12 mouse cellular contexts compared by ENCODE assay signal in the genomic region with DNA sequence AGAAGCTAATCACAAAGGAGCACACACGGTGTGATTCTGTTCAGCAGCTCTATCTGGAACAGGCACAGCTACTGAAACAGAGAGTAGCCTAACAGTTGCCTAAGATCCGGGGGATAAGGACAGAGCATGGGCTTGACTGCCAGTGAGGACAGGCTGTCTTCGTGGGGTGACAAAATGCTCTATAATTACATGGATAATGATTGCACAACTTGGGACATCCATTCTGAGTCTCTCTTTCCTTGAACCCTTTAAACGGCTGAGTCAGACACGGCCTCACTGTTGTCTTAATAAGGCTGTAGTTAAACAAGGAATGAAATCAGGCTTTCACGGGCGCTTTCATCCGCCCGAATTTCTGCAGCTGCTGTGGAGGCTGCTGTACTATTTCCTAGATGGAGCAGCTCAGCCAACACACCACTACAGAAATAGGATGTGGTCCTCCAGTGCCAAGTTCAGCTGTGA. TPM values are rescaled to one million over a fixed set of nuclear protein-coding genes. Genes with fewer than 3 reads are reported as not detected.
DNase-seq lines count a peak whose midpoint lies in the region; ATAC-seq and TF ChIP-seq lines count a peak whose summit lies in the region.
"Had no signal": no experiment of that assay in that cellular context is flagged by ENCODE, and none has a peak within 500 bp of the region (broad histone marks: within the 10 kb centered on the region; RNA-seq: fewer than 3 reads in every experiment).

No protein-coding gene starts in this region.

- peak overlapping the region; percentile 95 for H3K27ac ChIP-seq in MEL (ENCODE audit: control insufficient read depth, low read depth, low read length)
- no peak overlapping the region for H3K27ac ChIP-seq in midbrain, postnatal 0 days (ENCODE audit: low read depth, low read length)
- H3K27ac ChIP-seq in midbrain, embryonic 11.5 days (ENCODE audit: low read depth, low read length) = no peak overlapping the region
- H3K27ac ChIP-seq: embryonic facial prominence, embryonic 13.5 days; heart, embryonic 13.5 days had no signal

- peak; percentile 67 for ATAC-seq in megakaryocyte progenitor cell, adult 5-6 weeks (replicated peaks; ENCODE audit: poor library complexity)
- no peak for ATAC-seq in midbrain, postnatal 0 days (ENCODE audit: low FRiP score)
- no peak for ATAC-seq in midbrain, embryonic 11.5 days (ENCODE audit: low FRiP score)

- intact Hi-C loops in gastrocnemius, postnatal 14 days (cut with DNase I; ENCODE audit: low total_unique reads) = no loop called here

- H3K9ac ChIP-seq in MEL (ENCODE audit: control insufficient read depth, low read depth, low read length, poor library complexity, severe bottlenecking) = peak overlapping the region; percentile 52
- no peak overlapping the region for H3K9ac ChIP-seq in midbrain, postnatal 0 days (replicated peaks; ENCODE audit: low read length, poor library complexity, severe bottlenecking)
- H3K9ac ChIP-seq in midbrain, embryonic 11.5 days (ENCODE audit: low read length) = no peak overlapping the region
- H3K9ac ChIP-seq: embryonic facial prominence, embryonic 13.5 days; heart, embryonic 13.5 days had no signal

- TF ChIP-seq POLR2A in MEL (IDR thresholded peaks at IDR 0.05; ENCODE audit: control insufficient read depth in 1 of 2, insufficient read depth in 1 of 2, low read depth in 1 of 2, low read length in 2 of 2, poor library complexity in 1 of 2) = peak in 1 of 2 experiments; percentile 35; a peak in 1 of 4 replicates

- no peaks in the 10 kb centered on the region for H3K79me2 ChIP-seq in MEL (ENCODE audit: control insufficient read depth, insufficient read depth, low read length, poor library complexity)

- no peaks in the 10 kb centered on the region for H3K27me3 ChIP-seq in MEL (ENCODE audit: control insufficient read depth in 1 of 2, insufficient read depth in 2 of 2, low read length in 2 of 2)
- no peaks in the 10 kb centered on the region for H3K27me3 ChIP-seq in midbrain, postnatal 0 days (ENCODE audit: insufficient read depth, low read length)
- no peaks in the 10 kb centered on the region for H3K27me3 ChIP-seq in midbrain, embryonic 11.5 days (ENCODE audit: control insufficient read depth, insufficient read depth, low read length)
- H3K27me3 ChIP-seq: embryonic facial prominence, embryonic 13.5 days; heart, embryonic 13.5 days had no signal

- peak; percentile 16 for DNase-seq in gastrocnemius, postnatal 14 days
- no peak for DNase-seq in gastrocnemius, postnatal 10 days
- DNase-seq in MEL (ENCODE audit: low read depth, low spot score) = peak; percentile 92
- DNase-seq in frontal cortex, adult 2 months (ENCODE audit: extremely low spot score in 1 of 2, low spot score in 1 of 2) = peak; percentile 36 to 72
- no peak for DNase-seq in cerebellum, adult 11-12 months
- no peak for DNase-seq in midbrain, postnatal 0 days (ENCODE audit: low spot score)
- no peak for DNase-seq in midbrain, embryonic 11.5 days (ENCODE audit: low spot score, missing footprints)
- DNase-seq: kidney, adult 2 months; lung, adult 2 months had no signal

- TF ChIP-seq EP300 in MEL (IDR thresholded peaks at IDR 0.05; ENCODE audit: low read depth in 1 of 2, low read length in 2 of 2) = peak; percentile 97 to 99

- H3K4me1 ChIP-seq in MEL (ENCODE audit: control insufficient read depth in 1 of 2, insufficient read depth in 2 of 2, low read length in 2 of 2) = peaks cover 42 to 44% of the 10 kb centered on the region in 2 experiments
- no peaks in the 10 kb centered on the region for H3K4me1 ChIP-seq in midbrain, postnatal 0 days (ENCODE audit: insufficient read depth, low read length)
- H3K4me1 ChIP-seq in midbrain, embryonic 11.5 days (ENCODE audit: control insufficient read depth, insufficient read depth, low read length) = no peaks in the 10 kb centered on the region

- peak overlapping the region; percentile 5 to 13; a peak in 3 of 4 replicates for H3K4me3 ChIP-seq in MEL (ENCODE audit: control insufficient read depth in 1 of 2, insufficient read depth in 1 of 2, low read depth in 2 of 2, low read length in 2 of 2)
- no peak overlapping the region for H3K4me3 ChIP-seq in midbrain, postnatal 0 days (ENCODE audit: low read depth, low read length)
- no peak overlapping the region for H3K4me3 ChIP-seq in midbrain, embryonic 11.5 days (ENCODE audit: low read depth, low read length)
- H3K4me3 ChIP-seq: embryonic facial prominence, embryonic 13.5 days; heart, embryonic 13.5 days had no signal

- H3K9me3 ChIP-seq in MEL (replicated peaks; ENCODE audit: insufficient read depth, low read length) = no peaks in the 10 kb centered on the region
- H3K9me3 ChIP-seq in midbrain, postnatal 0 days (ENCODE audit: low read length) = no peaks in the 10 kb centered on the region
- H3K9me3 ChIP-seq in midbrain, embryonic 11.5 days (ENCODE audit: control insufficient read depth, low read length) = no peaks in the 10 kb centered on the region
- H3K9me3 ChIP-seq: embryonic facial prominence, embryonic 13.5 days; heart, embryonic 13.5 days had no signal

- no peak for TF ChIP-seq CTCF in MEL (IDR thresholded peaks at IDR 0.05 in 2 of 3, conservative IDR thresholded peaks at IDR 0.05 in 1 of 3; ENCODE audit: control insufficient read depth in 1 of 3, insufficient read depth in 1 of 3, low read depth in 2 of 3, low read length in 3 of 3, poor library complexity in 1 of 3, severe bottlenecking in 1 of 3)
- no peak for TF ChIP-seq CTCF in midbrain, postnatal 0 days (IDR thresholded peaks at IDR 0.05)

- H3K36me3 ChIP-seq in MEL (ENCODE audit: control insufficient read depth in 1 of 2, insufficient read depth in 2 of 2, low read length in 2 of 2) = peaks cover 0 to 47% of the 10 kb centered on the region in 2 experiments; a peak in 2 of 4 replicates
- H3K36me3 ChIP-seq in midbrain, postnatal 0 days (ENCODE audit: insufficient read depth, low read length) = no peaks in the 10 kb centered on the region
- H3K36me3 ChIP-seq in midbrain, embryonic 11.5 days (ENCODE audit: control insufficient read depth, insufficient read depth, low read length) = no peaks in the 10 kb centered on the region
- H3K36me3 ChIP-seq: embryonic facial prominence, embryonic 13.5 days; heart, embryonic 13.5 days had no signal

- H3K4me2 ChIP-seq in midbrain, postnatal 0 days (ENCODE audit: low read depth, low read length, poor library complexity, severe bottlenecking) = no peak overlapping the region
- no peak overlapping the region for H3K4me2 ChIP-seq in midbrain, embryonic 11.5 days
- H3K4me2 ChIP-seq: embryonic facial prominence, embryonic 13.5 days; heart, embryonic 13.5 days had no signal

- no peak for TF ChIP-seq RAD21 in MEL (IDR thresholded peaks at IDR 0.05; ENCODE audit: low read depth, low read length)

- 83% methylated on average over 9 of the region's 9 CpGs for WGBS in midbrain, postnatal 0 days
- WGBS in midbrain, embryonic 11.5 days = 87% methylated on average over 9 of the region's 9 CpGs

TF ChIP-seq in MEL, 35 proteins besides CTCF, POLR2A, EP300 and RAD21:
- TF ChIP-seq MAX (IDR thresholded peaks at IDR 0.05; ENCODE audit: low read length) (peak; percentile 52; the same call in 1 of the 2 replicates), TCF12 (IDR thresholded peaks at IDR 0.05; ENCODE audit: low read depth, low read length) (peak; percentile 96), MAFK (IDR thresholded peaks at IDR 0.05; ENCODE audit: borderline replicate concordance, low read depth, low read length) (no peak), ZKSCAN1 (IDR thresholded peaks at IDR 0.05; ENCODE audit: low read depth, low read length) (no peak), SIN3A (IDR thresholded peaks at IDR 0.05; ENCODE audit: low read length) (peak; percentile 90), GATA1 (IDR thresholded peaks at IDR 0.05; ENCODE audit: low read depth, low read length) (peak; percentile 97), MYB (IDR thresholded peaks at IDR 0.05; ENCODE audit: low read depth, low read length) (peak; percentile 93), RCOR1 (IDR thresholded peaks at IDR 0.05; ENCODE audit: low read depth, low read length) (peak; percentile 70), MXI1 (IDR thresholded peaks at IDR 0.05; ENCODE audit: low read depth, low read length) (peak; percentile 53; the same call in 1 of the 2 replicates), TBP (IDR thresholded peaks at IDR 0.05; ENCODE audit: low read depth, low read length) (peak; percentile 76), ZMIZ1 (IDR thresholded peaks at IDR 0.05; ENCODE audit: low read depth, low read length) (no peak), ETS1 (IDR thresholded peaks at IDR 0.05; ENCODE audit: low read depth, low read length) (peak; percentile 83; the same call in 1 of the 2 replicates), GABPA (IDR thresholded peaks at IDR 0.05; ENCODE audit: low read depth, low read length) (no peak), UBTF (IDR thresholded peaks at IDR 0.05; ENCODE audit: borderline replicate concordance, insufficient read depth, low read depth, low read length) (no peak), NELFE (IDR thresholded peaks at IDR 0.05; ENCODE audit: low read depth, low read length) (peak; percentile 44; the same call in 1 of the 2 replicates), TAL1 (IDR thresholded peaks at IDR 0.05; ENCODE audit: low read length) (peak; percentile 91), BHLHE40 (IDR thresholded peaks at IDR 0.05; ENCODE audit: borderline replicate concordance, low read depth, low read length) (no peak), USF2 (IDR thresholded peaks at IDR 0.05; ENCODE audit: borderline replicate concordance in 1 of 2, insufficient read depth in 1 of 2, low read depth in 1 of 2, low read length in 2 of 2) (no peak), SMC3 (IDR thresholded peaks at IDR 0.05; ENCODE audit: low read depth, low read length) (no peak), JUND (IDR thresholded peaks at IDR 0.05; ENCODE audit: low read depth, low read length) (no peak), ZC3H11A (IDR thresholded peaks at IDR 0.05; ENCODE audit: low read depth, low read length) (no peak)

RNA-seq across cellular contexts. Expression of gene Egln3, which starts 48.3 kb away (rescaled TPM):
- total RNA-seq in gastrocnemius, postnatal 14 days (2021) = 10 to 100 TPM; 14.0 to 14.1 TPM
- 10 to 100 TPM; 14.2 to 15.3 TPM for total RNA-seq in gastrocnemius, postnatal 10 days (2021)
- total RNA-seq in MEL (2012; rRNA removed) = 3.2 and 13.9 TPM in 2 replicates
- polyA plus RNA-seq in MEL (2012; ENCODE audit: insufficient read depth in 1 of 2, insufficient read length in 2 of 2, low read depth in 1 of 2, low replicate concordance in 2 of 2, missing spikeins in 1 of 2) = 10 to 100 TPM in 1 of 2 experiments, not detected in 1; 30.1 TPM
- 14.7 and 15.8 TPM in 2 replicates for polyA plus RNA-seq in frontal cortex, adult 2 months (2012; rRNA removed)
- 48.4 and 55.3 TPM in 2 replicates for total RNA-seq in megakaryocyte progenitor cell, adult 5-6 weeks (2015)
- total RNA-seq in megakaryocyte progenitor cell, adult 5-6 weeks (2017) = 21.5 and 23.6 TPM in 2 replicates
- 8.0 and 11.2 TPM in 2 replicates for total RNA-seq in midbrain, postnatal 0 days (2014; rRNA removed)
- polyA plus RNA-seq in midbrain, postnatal 0 days (2015; fragmentation: Nextera tagmentation; extraction: Ambion mirVana) = 3.5 and 3.6 TPM in 2 replicates
- polyA plus RNA-seq in midbrain, embryonic 11.5 days (2014; fragmentation: Nextera tagmentation; extraction: Ambion mirVana) = 3.7 and 3.8 TPM in 2 replicates

Comparison
In these comparisons a context has a peak if more than half of its experiments do, and no peak if none do; other contexts are left out.
1. DNase-seq: peak in gastrocnemius, postnatal 14 days (single experiment), MEL (single experiment) and frontal cortex, adult 2 months (2 of 2); none in gastrocnemius, postnatal 10 days (single experiment), cerebellum, adult 11-12 months (single experiment), midbrain, postnatal 0 days (single experiment) and midbrain, embryonic 11.5 days (single experiment).
2. H3K4me3 ChIP-seq: peak in MEL (2 of 2); none in midbrain, postnatal 0 days (single experiment) and midbrain, embryonic 11.5 days (single experiment).